Mouse (Mus musculus) lung, adult 2 months (tissue): ENCODE measurements around the gene Kifap3. TPM values are rescaled to one million over a fixed set of nuclear protein-coding genes. Genes with fewer than 3 reads are reported as not detected.
"Not testable (repeated sequence)": the region's sequence is repeated elsewhere in the genome, so short reads cannot be mapped to it uniquely, and the experiment has no call there.

Experiments used
- DNase-seq: peaks from one replicate; pipeline ENCODE4 v3.0.0; 2022
- H3K4me1 ChIP-seq: fragments of 200-500 bp; 2 replicates; pipeline ENCODE4 v1.6.1; 2011; ENCODE audit warnings: low read length; ENCODE audit not compliant: control insufficient read depth, insufficient read depth
- H3K4me3 ChIP-seq: fragments of 200-500 bp; replicated peaks from 2 replicates; pipeline ENCODE3; 2011; ENCODE audit warnings: low read depth, mild to moderate bottlenecking, control low read depth, low read length; ENCODE audit errors: extremely low read depth
- CTCF ChIP-seq: fragments of 200-500 bp; IDR thresholded peaks from 2 replicates; pipeline ENCODE4 v1.5.1; 2011; ENCODE audit warnings: mild to moderate bottlenecking, low read length, control low read depth; ENCODE audit not compliant: insufficient read depth
- POLR2A ChIP-seq: fragments of 200-500 bp; IDR thresholded peaks from 2 replicates; pipeline ENCODE4 v1.6.1; 2011; ENCODE audit warnings: low read depth, mild to moderate bottlenecking, control low read depth, low read length, borderline replicate concordance; ENCODE audit errors: extremely low read depth
- WGBS: fragments of 180-500 bp; shearing (Covaris S2); methylation state at CpG from one replicate; pipeline ENCODE4 v1.1.7; 2018; 5-methylcytosine and 5-hydroxymethylcytosine counted together
- polyA plus RNA-seq: library from polyadenylated mRNA; depleted of rRNA; stranded (reverse); fragments of >200 nt; gene quantifications from 2 replicates; pipeline ENCODE4 v1.2.3, GENCODE M21; 2012

Gene Kifap3
- polyA plus RNA-seq, 1 experiment, result 7.0 TPM

- TF ChIP-seq POLR2A (no peak), CTCF (no peak)
- Histone ChIP-seq H3K4me3 (no peak overlapping the region), H3K4me1 (no peaks in the 10 kb centered on the region)
- WGBS, result 63% methylated on average over 1 of the region's 1 CpGs
- DNase-seq, result no peak
These were observed 54.7 kb downstream of the Kifap3 start for GRCm38 (mm10) chr1:163834066-163834465.

GRCm38 (mm10) chr1:163835062-163835461, 55.7 kb downstream of the Kifap3 start:
- no peaks in the 10 kb centered on the region for H3K4me1 ChIP-seq
- no peak overlapping the region for H3K4me3 ChIP-seq
- DNase-seq, result no peak
- WGBS, result 79% methylated on average over 2 of the region's 2 CpGs
- no peak for TF ChIP-seq CTCF
- TF ChIP-seq POLR2A, result no peak

GRCm38 (mm10) chr1:163838482-163838881, 59.1 kb downstream of the Kifap3 start:
- not testable (repeated sequence) for H3K4me3 ChIP-seq
- 88% methylated on average over 3 of the region's 3 CpGs for WGBS

GRCm38 (mm10) chr1:163840555-163840954, 61.2 kb downstream of the Kifap3 start:
- no peak for DNase-seq
- Histone ChIP-seq H3K4me3 (no peak overlapping the region), H3K4me1 (no peaks in the 10 kb centered on the region)
- WGBS, result 89% methylated on average over 8 of the region's 8 CpGs
- TF ChIP-seq POLR2A (no peak), CTCF (no peak)

More at GRCm38 (mm10) chr1:163838482-163838881, 59.1 kb downstream of the Kifap3 start:
- DNase-seq, H3K4me1 ChIP-seq: not testable (repeated sequence)

GRCm38 (mm10) chr1:163842238-163842637, 62.9 kb downstream of the Kifap3 start:
- H3K4me1 ChIP-seq, result no peaks in the 10 kb centered on the region
- H3K4me3 ChIP-seq, result no peak overlapping the region
- WGBS, result 45% methylated on average over 2 of the region's 2 CpGs
- DNase-seq, result no peak
- TF ChIP-seq CTCF, result no peak
- no peak for TF ChIP-seq POLR2A

- Histone ChIP-seq H3K4me3 (no peak overlapping the region), H3K4me1 (no peaks in the 10 kb centered on the region)
- TF ChIP-seq CTCF (no peak), POLR2A (no peak)
- no peak for DNase-seq
These were observed 64.5 kb downstream of the Kifap3 start for GRCm38 (mm10) chr1:163843899-163844298.

GRCm38 (mm10) chr1:163852884-163853560, 73.6 kb downstream of the Kifap3 start:
- WGBS, result 61% methylated on average over 5 of the region's 5 CpGs
- no peak overlapping the region for H3K4me3 ChIP-seq
- TF ChIP-seq CTCF (no peak), POLR2A (no peak)
- DNase-seq, result no peak
- no peaks in the 10 kb centered on the region for H3K4me1 ChIP-seq

GRCm38 (mm10) chr1:163858420-163858819, 79.0 kb downstream of the Kifap3 start:
- no peak for DNase-seq
- TF ChIP-seq CTCF (no peak), POLR2A (no peak)
- no peak overlapping the region for H3K4me3 ChIP-seq
- no peaks in the 10 kb centered on the region for H3K4me1 ChIP-seq
- WGBS, result 67% methylated on average over 2 of the region's 2 CpGs

- no peak for DNase-seq
- TF ChIP-seq POLR2A, result no peak
- no peak for TF ChIP-seq CTCF
- H3K4me1 ChIP-seq, result no peaks in the 10 kb centered on the region
- no peak overlapping the region for H3K4me3 ChIP-seq
These were observed 82.2 kb downstream of the Kifap3 start for GRCm38 (mm10) chr1:163861538-163861937.

GRCm38 (mm10) chr1:163873158-163873557, 93.8 kb downstream of the Kifap3 start:
- TF ChIP-seq CTCF (no peak), POLR2A (no peak)
- DNase-seq, result no peak
- WGBS, result 87% methylated on average over 3 of the region's 3 CpGs
- Histone ChIP-seq H3K4me1 (no peaks in the 10 kb centered on the region), H3K4me3 (no peak overlapping the region)

GRCm38 (mm10) chr1:163889629-163890028, 110.2 kb downstream of the Kifap3 start:
- Histone ChIP-seq H3K4me1 (no peaks in the 10 kb centered on the region), H3K4me3 (no peak overlapping the region)
- TF ChIP-seq POLR2A (no peak), CTCF (no peak)
- no peak for DNase-seq
